Mouse (Mus musculus) limb, embryonic 10.5 days (tissue): ENCODE results near the gene Helz. TPM values are rescaled to one million over a fixed set of nuclear protein-coding genes. Genes with fewer than 3 reads are reported as not detected.
"Not testable (repeated sequence)": the region's sequence is repeated elsewhere in the genome, so short reads cannot be mapped to it uniquely, and the experiment has no call there.

Experiments
- DNase-seq: peaks from one replicate; pipeline ENCODE4 v3.0.0-alpha.2; 2017; ENCODE audit warnings: low spot score
- H3K27ac ChIP-seq: fragments of 300-500 bp; sonication (generic); 2 replicates; pipeline ENCODE4 v1.5.1; 2016; ENCODE audit warnings: mild to moderate bottlenecking
- H3K27me3 ChIP-seq: fragments of 300-500 bp; sonication (generic); 2 replicates; pipeline ENCODE4 v1.6.1; 2016; ENCODE audit warnings: low read depth, mild to moderate bottlenecking; ENCODE audit not compliant: poor library complexity, severe bottlenecking
- H3K36me3 ChIP-seq: fragments of 300-500 bp; sonication (generic); 2 replicates; pipeline ENCODE4 v1.6.1; 2016; ENCODE audit warnings: mild to moderate bottlenecking, moderate library complexity
- H3K4me1 ChIP-seq: fragments of 300-500 bp; sonication (generic); 2 replicates; pipeline ENCODE4 v1.6.1; 2016
- H3K4me3 ChIP-seq: fragments of 300-500 bp; sonication (generic); 2 replicates; pipeline ENCODE4 v1.5.1; 2016; ENCODE audit warnings: mild to moderate bottlenecking, moderate library complexity
- H3K9me3 ChIP-seq: fragments of 300-500 bp; sonication (generic); replicated peaks from 2 replicates; pipeline ENCODE4 v1.6.1; 2016; ENCODE audit warnings: mild to moderate bottlenecking
- WGBS: fragments of 180-500 bp; shearing (Covaris S2); methylation state at CpG from one replicate; pipeline ENCODE4 v1.1.7; 2016; 5-methylcytosine and 5-hydroxymethylcytosine counted together
- polyA plus RNA-seq: library from polyadenylated mRNA; unstranded; fragments of >200 nt; fragmentation: Nextera tagmentation; extraction: Ambion mirVana; gene quantifications from 2 replicates; pipeline ENCODE4 v1.2.1, GENCODE M21; 2016

Gene Helz
- polyA plus RNA-seq = 23.7 and 24.8 TPM in 2 replicates

DNA sequence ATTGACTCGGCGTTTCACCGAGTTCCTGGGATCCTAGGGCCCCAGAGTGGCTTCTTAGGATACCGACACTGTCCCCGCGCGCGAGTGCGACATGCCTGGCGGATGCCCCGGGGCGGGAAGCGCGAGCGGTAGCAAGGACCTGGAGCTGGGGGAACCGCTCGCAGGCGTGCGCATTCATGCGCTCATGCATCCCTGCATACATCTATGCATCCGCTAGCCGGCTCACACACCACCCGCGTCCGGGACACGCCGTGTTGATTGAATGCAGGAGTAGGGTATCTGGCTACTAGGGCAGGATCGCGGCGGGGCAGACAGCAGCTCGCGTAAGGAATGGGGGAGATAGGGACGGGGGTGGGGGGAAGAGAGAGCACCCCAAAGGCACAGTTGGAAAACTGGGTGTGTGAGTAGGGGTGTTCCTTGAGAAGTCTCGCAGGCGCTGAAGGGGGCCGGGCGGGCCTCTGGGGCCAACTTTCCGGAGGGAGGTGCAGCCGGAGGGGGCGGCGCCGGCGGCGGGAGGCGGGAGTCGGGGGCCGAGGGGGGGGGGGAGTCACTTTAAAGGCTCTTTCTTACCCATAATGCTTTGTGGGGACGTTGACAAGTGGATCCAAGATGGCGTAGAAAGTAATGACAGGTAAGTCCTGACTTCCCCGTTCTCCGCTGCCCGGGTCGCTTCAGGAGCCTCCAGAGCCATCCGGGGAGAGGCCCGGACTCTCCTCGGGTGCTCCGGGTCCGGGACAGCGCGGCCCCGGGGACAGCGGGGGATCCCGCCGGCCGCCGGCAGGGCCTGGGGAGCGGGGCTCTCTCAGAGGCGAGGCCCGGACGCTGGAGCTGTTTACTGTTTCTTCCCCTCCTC, at the start of gene Helz:
Helz (plus strand) TSS at position 580 of the 853 bp plus-strand sequence.
- Histone ChIP-seq H3K27ac (peak within 1 kb of the TSS; percentile 89), H3K4me1 (peaks cover 20% of the 10 kb centered on the region), H3K27me3 (no peaks in the 10 kb centered on the region), H3K4me3 (peak within 1 kb of the TSS; percentile 96), H3K36me3 (peaks cover 33% of the 10 kb centered on the region), H3K9me3 (no peaks in the 10 kb centered on the region)
- under 1% methylated on average over 67 of the region's 70 CpGs for WGBS
- peak; percentile 88 for DNase-seq

DNA sequence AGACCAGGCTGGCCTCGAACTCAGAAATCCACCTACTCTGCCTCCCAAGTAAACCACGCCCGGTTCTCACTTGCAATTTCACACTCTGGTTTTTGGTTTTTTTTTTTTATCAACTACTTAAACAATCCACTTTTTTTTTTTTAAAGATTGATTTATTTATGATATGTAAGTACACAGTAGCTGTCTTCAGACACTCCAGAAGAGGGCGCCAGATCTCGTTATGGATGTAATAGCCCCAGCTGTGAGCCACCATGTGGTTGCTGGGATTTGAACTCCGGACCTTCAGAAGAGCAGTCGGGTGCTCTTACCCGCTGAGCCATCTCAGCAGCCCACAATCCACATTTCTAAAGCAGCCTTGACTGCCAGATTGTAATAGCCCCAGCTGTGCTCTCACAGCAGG, 44.9 kb upstream of the Helz start:
- WGBS = 86% methylated on average over 8 of the region's 8 CpGs
- Histone ChIP-seq H3K9me3 (no peaks in the 10 kb centered on the region), H3K36me3 (peaks cover 41% of the 10 kb centered on the region), H3K4me3 (no peak overlapping the region), H3K27me3 (no peaks in the 10 kb centered on the region), H3K27ac (no peak overlapping the region), H3K4me1 (no peaks in the 10 kb centered on the region)
- DNase-seq = no peak

DNA sequence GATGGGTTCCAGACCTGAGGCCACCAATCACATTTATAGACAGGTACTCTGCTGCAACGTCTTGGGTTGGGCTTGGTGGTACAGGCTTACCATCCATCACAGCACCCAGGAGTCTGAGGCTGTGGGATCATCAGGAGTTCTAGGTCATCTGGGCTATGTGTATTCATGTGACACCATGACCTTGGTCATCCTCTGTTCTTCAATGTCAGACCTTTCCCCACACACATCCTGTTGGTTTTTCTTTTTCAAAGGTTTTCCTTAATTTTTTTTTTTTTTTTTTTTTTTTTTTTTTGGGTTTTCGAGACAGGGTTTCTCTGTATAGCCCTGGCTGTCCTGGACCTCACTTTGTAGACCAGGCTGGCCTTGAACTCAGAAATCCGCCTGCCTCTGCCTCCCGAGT, 43.4 kb upstream of the Helz start:
- not testable (repeated sequence) for H3K27ac ChIP-seq, H3K4me1 ChIP-seq, H3K4me3 ChIP-seq, H3K27me3 ChIP-seq, DNase-seq, H3K9me3 ChIP-seq
- 89% methylated on average over 3 of the region's 4 CpGs for WGBS
- peaks cover 26% of the 10 kb centered on the region for H3K36me3 ChIP-seq

DNA sequence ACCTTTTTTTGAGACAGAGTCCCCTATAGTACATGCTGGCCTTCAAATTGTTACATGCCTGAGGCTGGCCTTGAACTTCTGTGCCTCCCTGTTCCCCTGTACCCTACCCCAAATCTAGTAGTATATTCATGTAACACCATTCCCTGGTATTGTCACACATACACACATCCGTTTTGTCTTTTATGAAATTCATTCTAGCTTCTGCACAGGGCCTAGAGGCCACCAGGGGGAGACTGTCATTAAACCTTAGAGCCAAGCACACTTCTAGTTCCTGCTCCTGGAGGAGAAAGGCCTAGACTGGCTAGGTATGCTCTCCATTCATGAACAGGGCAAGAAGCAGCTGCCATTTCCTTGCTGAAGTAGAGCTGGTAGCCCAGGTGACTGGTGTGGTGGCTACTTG, 41.5 kb upstream of the Helz start:
- Histone ChIP-seq H3K4me3 (no peak overlapping the region), H3K9me3 (no peaks in the 10 kb centered on the region), H3K36me3 (peaks cover 10% of the 10 kb centered on the region), H3K4me1 (peaks cover 19% of the 10 kb centered on the region), H3K27me3 (no peaks in the 10 kb centered on the region), H3K27ac (no peak overlapping the region)
- no peak for DNase-seq
- 82% methylated on average over 1 of the region's 1 CpGs for WGBS

DNA sequence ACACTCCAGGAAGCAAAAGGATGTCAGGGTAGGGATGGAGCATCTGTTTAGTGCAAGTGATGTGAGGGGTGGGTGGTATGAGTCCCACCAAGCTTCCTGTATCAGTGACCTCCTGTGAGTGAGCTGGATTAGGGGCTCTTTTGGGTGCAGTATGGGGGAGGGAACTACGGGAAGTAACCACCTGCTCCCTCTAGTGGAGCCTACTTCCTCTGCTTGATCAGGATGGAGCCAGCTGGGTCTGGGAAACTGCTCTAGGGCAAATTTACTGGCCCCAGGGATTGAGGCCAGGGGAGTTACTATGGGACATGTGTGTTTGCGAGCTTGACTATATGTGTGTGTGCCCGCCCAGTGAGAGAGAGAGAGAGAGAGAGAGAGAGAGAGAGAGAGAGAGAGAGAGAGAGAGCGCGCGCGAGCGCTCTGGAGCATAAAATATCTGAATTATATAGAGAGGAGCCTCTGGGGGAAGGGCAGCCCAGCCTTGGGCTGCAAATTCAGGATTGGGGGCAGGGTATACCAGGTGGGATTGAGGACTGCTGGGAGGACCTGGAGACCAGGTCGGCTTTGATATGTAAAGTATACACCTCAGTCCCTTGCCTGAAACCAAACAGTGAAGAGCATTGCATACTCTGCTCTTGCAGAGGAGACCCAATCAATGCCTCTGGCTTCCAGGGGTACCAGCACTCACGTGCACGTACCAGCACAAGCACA, 37.9 kb upstream of the Helz start:
- Histone ChIP-seq H3K27me3 (no peaks in the 10 kb centered on the region), H3K27ac (no peak overlapping the region), H3K4me1 (peaks cover 19% of the 10 kb centered on the region), H3K4me3 (peak overlapping the region; percentile 15; the same call in 1 of the 2 replicates), H3K9me3 (no peaks in the 10 kb centered on the region), H3K36me3 (peaks cover 3% of the 10 kb centered on the region)
- DNase-seq = peak; percentile 40
- WGBS = 27% methylated on average over 11 of the region's 11 CpGs

DNA sequence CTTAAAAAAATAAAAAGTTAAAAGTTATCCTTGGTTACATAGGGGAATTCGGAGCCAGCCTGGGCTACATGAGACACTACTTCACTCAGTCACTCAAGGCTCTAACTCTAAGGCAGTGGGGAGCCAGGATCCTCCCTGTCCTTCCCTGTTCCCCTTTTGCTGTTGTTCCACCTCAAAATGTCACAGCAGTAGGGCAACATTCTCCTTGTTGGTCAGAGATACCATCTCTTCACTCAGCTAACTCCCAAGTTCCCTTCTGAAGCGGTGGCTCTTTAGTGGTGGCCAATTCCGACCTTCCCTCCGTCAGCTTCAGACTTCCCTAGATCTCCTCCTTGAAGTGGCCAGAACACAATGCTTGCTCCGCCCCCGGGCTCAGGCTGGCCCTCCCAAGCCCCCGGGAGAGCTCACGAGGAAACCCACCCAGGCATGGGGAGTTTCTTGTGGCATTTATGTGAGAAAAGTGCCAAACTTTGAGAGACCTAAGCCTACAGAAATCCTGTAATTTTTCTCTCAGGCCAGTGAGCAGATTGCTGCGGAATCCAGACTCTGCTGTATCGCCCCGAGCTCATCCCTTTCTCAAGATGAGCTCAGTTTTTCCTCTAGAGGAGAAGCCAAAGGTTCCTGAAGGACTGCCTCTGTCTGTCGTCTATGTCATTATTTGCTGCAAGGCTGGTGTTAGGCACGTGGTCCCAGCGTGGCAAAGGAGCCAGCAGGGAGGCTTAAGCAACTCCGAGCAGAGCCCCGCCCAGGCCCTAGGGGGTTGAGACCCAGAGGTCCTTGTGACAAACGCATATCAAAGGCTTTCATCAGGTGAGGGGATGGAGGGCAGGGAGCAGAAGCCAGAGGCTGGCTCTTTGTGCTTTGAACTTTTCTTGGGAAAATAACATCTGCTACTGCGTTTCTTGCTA, 37.1 kb upstream of the Helz start:
- H3K27ac ChIP-seq = peak overlapping the region; percentile 39; the same call in 1 of the 2 replicates
- peaks cover 19% of the 10 kb centered on the region for H3K4me1 ChIP-seq
- H3K27me3 ChIP-seq = no peaks in the 10 kb centered on the region
- H3K36me3 ChIP-seq = no peaks in the 10 kb centered on the region
- H3K9me3 ChIP-seq = no peaks in the 10 kb centered on the region
- WGBS = 5% methylated on average over 18 of the region's 18 CpGs
- DNase-seq = peak; percentile 67
- H3K4me3 ChIP-seq = peak overlapping the region; percentile 26

DNA sequence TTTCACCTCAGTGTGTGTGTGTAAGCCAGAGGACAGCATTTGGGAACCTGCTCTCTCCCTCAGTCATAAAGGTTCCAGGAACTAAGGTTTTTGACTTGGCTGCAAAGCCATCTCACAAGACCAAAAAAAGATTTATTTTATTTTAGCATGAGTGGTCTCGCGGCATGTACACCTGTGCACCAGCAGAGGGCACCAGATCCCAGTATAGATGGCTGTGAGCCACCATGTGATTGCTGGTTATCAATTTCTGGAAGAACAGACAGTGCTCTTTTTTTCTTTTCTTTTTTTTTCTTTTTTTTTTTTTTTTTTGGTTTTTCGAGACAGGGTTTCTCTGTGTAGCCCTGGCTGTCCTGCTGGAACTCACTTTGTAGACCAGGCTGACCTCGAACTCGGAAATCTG, 35.8 kb upstream of the Helz start:
- peak; percentile 77 for DNase-seq
- WGBS = 50% methylated on average over 5 of the region's 5 CpGs
- not testable (repeated sequence) for H3K9me3 ChIP-seq, H3K27me3 ChIP-seq, H3K4me3 ChIP-seq, H3K36me3 ChIP-seq, H3K27ac ChIP-seq
- H3K4me1 ChIP-seq = peaks cover 19% of the 10 kb centered on the region

DNA sequence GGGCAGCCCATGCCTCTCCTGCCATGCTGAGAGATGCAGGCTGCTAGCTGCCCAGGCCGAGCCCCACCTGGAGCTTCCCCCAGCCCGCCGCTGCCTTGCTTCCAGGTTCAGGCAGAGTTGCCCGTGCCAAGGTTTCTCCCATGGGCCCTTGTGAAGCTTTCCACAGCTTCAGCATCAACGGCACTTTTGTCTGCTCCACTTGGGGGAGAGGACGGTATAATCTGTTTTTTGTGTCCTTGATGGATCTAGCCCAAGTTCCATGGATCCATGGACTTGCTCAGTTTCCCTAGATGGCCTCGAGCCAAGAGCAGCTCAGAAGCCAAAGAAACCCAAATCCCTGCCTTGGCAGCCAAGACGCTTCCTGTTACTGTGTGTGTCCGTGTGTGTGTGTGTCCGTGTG, 34.7 kb upstream of the Helz start:
- H3K9me3 ChIP-seq = no peaks in the 10 kb centered on the region
- H3K36me3 ChIP-seq = no peaks in the 10 kb centered on the region
- no peak overlapping the region for H3K4me3 ChIP-seq
- no peaks in the 10 kb centered on the region for H3K27me3 ChIP-seq
- WGBS = 90% methylated on average over 10 of the region's 10 CpGs
- DNase-seq = no peak
- H3K4me1 ChIP-seq = peaks cover 19% of the 10 kb centered on the region
- H3K27ac ChIP-seq = no peak overlapping the region

DNA sequence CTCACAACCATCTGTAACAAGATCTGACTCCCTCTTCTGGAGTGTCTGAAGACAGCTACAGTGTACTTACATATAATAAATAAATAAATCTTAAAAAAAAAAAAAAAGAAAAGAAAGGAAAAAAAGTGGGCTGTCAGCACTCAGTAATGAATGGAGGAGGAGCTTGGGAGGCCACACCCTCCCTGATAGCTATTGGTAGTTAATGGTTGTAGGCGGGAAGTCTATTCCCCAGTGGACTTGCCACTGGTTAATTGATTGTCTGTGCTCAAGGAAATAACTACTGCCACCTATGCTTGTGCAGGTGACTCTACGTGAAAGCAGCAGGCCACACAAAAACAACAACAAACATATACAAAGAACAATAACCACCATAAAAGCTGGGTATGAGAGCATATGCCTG, 31.3 kb upstream of the Helz start:
- no peak overlapping the region for H3K27ac ChIP-seq
- H3K36me3 ChIP-seq = no peaks in the 10 kb centered on the region
- H3K4me1 ChIP-seq = no peaks in the 10 kb centered on the region
- no peak for DNase-seq
- no peaks in the 10 kb centered on the region for H3K27me3 ChIP-seq
- H3K4me3 ChIP-seq = no peak overlapping the region
- H3K9me3 ChIP-seq = no peaks in the 10 kb centered on the region
- WGBS = 99% methylated on average over 2 of the region's 2 CpGs

DNA sequence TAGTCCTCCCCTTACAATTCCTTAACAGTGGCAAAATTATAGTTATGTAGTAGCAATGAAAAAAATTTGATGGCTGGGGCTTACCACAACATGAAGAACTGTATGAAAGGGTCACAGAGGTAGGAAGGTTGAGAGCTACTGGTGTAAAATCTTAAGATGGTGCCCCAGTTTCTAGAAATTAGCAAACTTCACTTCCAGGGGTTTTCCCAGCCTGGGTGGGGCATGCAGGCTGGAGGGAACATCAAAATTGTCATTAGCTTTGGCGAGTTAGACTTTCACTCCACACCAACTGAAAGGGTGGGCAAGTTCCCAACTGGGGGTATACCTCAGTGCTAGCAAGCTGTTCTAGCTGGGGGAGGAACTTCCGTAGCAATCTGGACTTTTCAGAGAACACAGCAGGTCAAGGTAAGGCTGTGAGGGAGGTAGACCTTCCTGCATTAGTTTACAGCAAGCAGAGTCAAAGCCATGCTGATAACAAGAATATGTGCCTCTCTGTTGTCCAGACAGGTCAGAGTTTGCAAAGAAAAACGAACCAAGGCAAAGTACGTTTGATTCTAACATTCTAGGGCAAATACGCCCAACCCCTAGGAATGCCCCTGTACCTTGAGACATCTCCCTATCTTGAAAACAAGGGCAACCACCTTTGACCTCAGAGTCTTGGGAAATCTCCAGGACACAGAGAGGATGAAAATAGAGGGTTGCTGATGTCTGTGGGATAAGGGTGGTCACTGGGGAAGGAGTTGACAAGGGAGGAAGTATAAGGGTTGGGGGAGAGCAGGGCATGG, 28.9 kb upstream of the Helz start:
- Histone ChIP-seq H3K36me3 (no peaks in the 10 kb centered on the region), H3K4me3 (no peak overlapping the region), H3K9me3 (no peaks in the 10 kb centered on the region), H3K4me1 (no peaks in the 10 kb centered on the region), H3K27me3 (no peaks in the 10 kb centered on the region), H3K27ac (no peak overlapping the region)
- no peak for DNase-seq
- 83% methylated on average over 5 of the region's 5 CpGs for WGBS

GRCm38 (mm10) chr11:107521153-107521552, 26.6 kb upstream of the Helz start:
- H3K4me3 ChIP-seq = no peak overlapping the region
- H3K36me3 ChIP-seq = no peaks in the 10 kb centered on the region
- H3K27ac ChIP-seq = no peak overlapping the region
- H3K9me3 ChIP-seq = no peaks in the 10 kb centered on the region
- WGBS = 77% methylated on average over 1 of the region's 1 CpGs
- DNase-seq = no peak
- no peaks in the 10 kb centered on the region for H3K4me1 ChIP-seq
- no peaks in the 10 kb centered on the region for H3K27me3 ChIP-seq

GRCm38 (mm10) chr11:107524966-107525365, 22.8 kb upstream of the Helz start:
- H3K4me3 ChIP-seq = no peak overlapping the region
- H3K36me3 ChIP-seq = no peaks in the 10 kb centered on the region
- H3K4me1 ChIP-seq = peaks cover 7% of the 10 kb centered on the region
- WGBS = 68% methylated on average over 1 of the region's 1 CpGs
- no peaks in the 10 kb centered on the region for H3K9me3 ChIP-seq
- no peak for DNase-seq
- H3K27ac ChIP-seq = no peak overlapping the region
- H3K27me3 ChIP-seq = no peaks in the 10 kb centered on the region
